Mouse (Mus musculus) spleen, adult 2 months (tissue): ENCODE measurements at regions not wholly inside any gene's neighbourhood (a gene's known extent, or its start where the extent isn't known, plus 50 kb on each side); places are given as distances from the start of the nearest gene placed in this dataset.

ENCODE experiments used
- DNase-seq, 2 experiments: peaks; one replicate each; pipeline versions ENCODE4 v3.0.0 to v3.0.0-alpha.2; 2012 to 2021; ENCODE audit warnings: low spot score in 2 of 2, low read depth in 1 of 2
- H3K27ac ChIP-seq: fragments of 200-500 bp; 2 replicates; pipeline ENCODE4 v1.5.1; 2012; ENCODE audit warnings: low read length, inconsistent platforms; ENCODE audit not compliant: insufficient read depth
- H3K27me3 ChIP-seq: fragments of 200-500 bp; 2 replicates; pipeline ENCODE4 v1.6.1; 2012; ENCODE audit warnings: mild to moderate bottlenecking, moderate library complexity, low read length, inconsistent platforms; ENCODE audit not compliant: control insufficient read depth, insufficient read depth
- H3K36me3 ChIP-seq: fragments of 200-500 bp; 2 replicates; pipeline ENCODE4 v1.6.1; 2012; ENCODE audit warnings: mild to moderate bottlenecking, low read length, inconsistent platforms; ENCODE audit not compliant: control insufficient read depth, insufficient read depth
- H3K4me1 ChIP-seq: fragments of 200-500 bp; 2 replicates; pipeline ENCODE4 v1.6.1; 2011; ENCODE audit warnings: inconsistent platforms; ENCODE audit not compliant: control insufficient read depth, insufficient read depth, insufficient read length
- H3K4me3 ChIP-seq: fragments of 200-500 bp; 2 replicates; pipeline ENCODE4 v1.5.1; 2011; ENCODE audit warnings: mild to moderate bottlenecking, inconsistent platforms; ENCODE audit not compliant: insufficient read depth, insufficient read length; ENCODE audit errors: extremely low read depth
- CTCF ChIP-seq: fragments of 200-500 bp; IDR thresholded peaks from 2 replicates; pipeline ENCODE4 v1.5.1; 2011; ENCODE audit warnings: mild to moderate bottlenecking, inconsistent platforms; ENCODE audit not compliant: insufficient read depth, insufficient read length, insufficient replicate concordance; ENCODE audit errors: extremely low read depth
- POLR2A ChIP-seq: fragments of 200-500 bp; IDR thresholded peaks from 2 replicates; pipeline ENCODE4 v1.6.1; 2011; ENCODE audit warnings: low read depth, low read length, inconsistent platforms
- WGBS: fragments of 180-500 bp; shearing (Covaris S2); methylation state at CpG from one replicate; pipeline ENCODE4 v1.1.7; 2018; 5-methylcytosine and 5-hydroxymethylcytosine counted together

DNA sequence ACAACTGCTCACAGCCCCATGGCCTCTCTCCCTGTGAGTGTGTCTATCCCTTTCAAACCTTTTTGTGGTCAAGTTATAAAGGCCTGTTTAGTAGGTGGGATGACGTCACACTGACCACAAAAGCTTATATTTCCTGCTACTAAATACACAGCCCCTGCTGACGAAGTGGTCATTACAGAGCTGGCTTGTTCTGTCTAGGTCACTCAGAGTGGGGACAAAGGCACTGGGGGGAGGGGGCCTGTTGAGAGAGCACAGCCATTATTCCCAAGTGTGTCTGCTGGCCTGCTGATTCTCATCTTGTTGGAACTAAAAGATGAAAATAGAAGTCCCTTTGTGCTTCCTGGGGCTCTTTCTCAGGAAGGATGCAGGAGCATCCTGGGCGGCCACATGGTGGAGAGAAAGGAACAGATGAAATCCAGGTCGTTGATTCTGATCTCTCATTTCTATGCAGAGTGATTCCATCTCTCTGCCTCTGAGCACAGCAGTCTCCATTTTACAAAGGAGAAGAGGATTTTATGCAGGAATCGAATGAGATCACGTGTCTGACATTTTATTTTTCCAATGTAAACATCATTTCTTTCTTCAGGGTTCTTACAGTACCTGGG is 255.2 kb upstream of the Tnp1 start:
- Histone ChIP-seq H3K36me3 (no peaks in the 10 kb centered on the region), H3K27me3 (no peaks in the 10 kb centered on the region), H3K4me3 (no peak overlapping the region), H3K27ac (no peak overlapping the region), H3K4me1 (no peaks in the 10 kb centered on the region)
- TF ChIP-seq POLR2A (no peak), CTCF (no peak)
- DNase-seq: no peak
- WGBS: 65% methylated on average over 6 of the region's 6 CpGs

DNA sequence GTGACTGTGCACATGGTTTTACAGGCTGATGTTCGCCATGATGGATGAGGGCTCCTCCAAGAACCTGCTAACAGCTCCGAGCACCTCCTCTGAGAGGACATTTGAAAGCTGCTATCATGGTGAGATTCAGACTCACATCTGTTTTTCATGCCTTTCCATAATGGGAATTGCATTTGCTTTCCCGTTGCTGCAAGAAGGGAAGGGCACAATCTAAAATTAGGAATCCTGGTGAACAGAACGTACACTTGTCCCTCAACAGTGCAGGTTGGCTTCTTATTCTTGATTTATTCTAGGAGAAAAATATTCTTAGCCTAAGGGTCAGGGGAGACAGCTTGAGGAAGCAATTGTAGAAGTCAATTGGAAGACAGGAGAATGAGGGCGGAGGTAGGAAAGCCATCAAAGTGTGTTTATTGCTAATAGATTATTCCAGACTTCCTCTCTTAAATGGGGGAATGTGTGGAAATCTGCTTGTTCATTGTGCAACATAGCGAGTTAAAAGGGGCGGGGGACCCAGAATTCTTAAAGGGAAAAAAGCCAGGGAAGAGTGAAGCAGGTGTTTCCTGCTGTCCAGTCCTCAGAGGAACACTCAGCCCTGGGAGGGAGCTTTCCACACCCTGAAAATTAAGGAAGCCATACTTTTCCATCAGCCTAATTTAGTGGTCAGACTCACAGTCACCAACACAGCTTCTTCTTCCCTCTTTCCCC is 253.5 kb upstream of the Tnp1 start:
- Histone ChIP-seq H3K4me3 (no peak overlapping the region), H3K27ac (no peak overlapping the region), H3K36me3 (no peaks in the 10 kb centered on the region), H3K27me3 (no peaks in the 10 kb centered on the region), H3K4me1 (no peaks in the 10 kb centered on the region)
- WGBS: 68% methylated on average over 7 of the region's 7 CpGs
- TF ChIP-seq CTCF: no peak
- TF ChIP-seq POLR2A: no peak
- DNase-seq: no peak

DNA sequence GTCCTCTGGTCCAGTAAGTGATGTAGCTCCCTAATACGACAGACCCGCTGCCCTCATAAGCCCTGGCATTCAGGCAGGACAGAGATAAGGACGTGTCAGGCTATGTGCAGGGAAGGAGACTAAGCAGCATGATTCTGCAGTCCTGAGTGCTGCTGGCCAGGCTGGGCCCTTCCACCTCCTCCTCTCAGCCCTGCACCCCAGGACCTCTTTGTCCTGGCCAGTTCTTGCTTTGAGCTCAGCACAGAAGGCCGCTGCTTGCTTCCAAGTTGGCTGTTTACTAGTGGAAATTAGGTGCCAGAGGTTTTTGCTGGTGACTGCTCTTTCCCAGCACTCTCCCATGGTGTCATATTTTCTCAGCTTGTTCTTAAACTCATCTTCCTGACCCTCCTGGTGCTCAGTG is 249.3 kb upstream of the Tnp1 start:
- Histone ChIP-seq H3K4me3 (no peak overlapping the region), H3K4me1 (no peaks in the 10 kb centered on the region)
- 75% methylated on average over 4 of the region's 4 CpGs for whole genome bisulfite sequencing

DNA sequence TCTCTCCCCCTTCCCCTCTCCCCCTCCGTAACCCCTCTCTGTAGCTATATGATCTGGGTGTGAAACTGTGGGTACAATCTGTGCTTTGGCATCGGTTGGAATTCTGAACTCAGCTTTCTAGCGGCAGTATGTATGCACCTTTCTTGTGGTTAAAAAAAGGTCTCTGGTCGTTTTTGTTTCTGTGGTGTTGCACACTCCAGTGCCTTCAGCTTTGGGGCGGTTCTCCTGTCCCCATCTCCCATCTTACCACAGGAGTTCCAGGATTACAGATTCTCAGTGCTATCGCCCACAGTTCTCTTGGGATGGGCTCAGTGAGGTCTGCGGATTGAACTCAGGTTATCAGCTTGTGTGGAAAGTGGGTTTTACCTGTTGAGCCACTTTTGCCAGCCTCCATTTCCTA is 248.5 kb upstream of the Tnp1 start:
- Histone ChIP-seq H3K4me1 (no peaks in the 10 kb centered on the region), H3K27ac (no peak overlapping the region), H3K27me3 (no peaks in the 10 kb centered on the region), H3K4me3 (no peak overlapping the region), H3K36me3 (no peaks in the 10 kb centered on the region)
- TF ChIP-seq CTCF (no peak), POLR2A (no peak)
- 82% methylated on average over 7 of the region's 7 CpGs for WGBS
- DNase-seq: no peak

More for the DNA sequence above, 249.3 kb upstream of the Tnp1 start:
- Histone ChIP-seq H3K36me3 (no peaks in the 10 kb centered on the region), H3K27ac (no peak overlapping the region), H3K27me3 (no peaks in the 10 kb centered on the region)
- TF ChIP-seq CTCF: no peak
- no peak for TF ChIP-seq POLR2A
- no peak for DNase-seq

DNA sequence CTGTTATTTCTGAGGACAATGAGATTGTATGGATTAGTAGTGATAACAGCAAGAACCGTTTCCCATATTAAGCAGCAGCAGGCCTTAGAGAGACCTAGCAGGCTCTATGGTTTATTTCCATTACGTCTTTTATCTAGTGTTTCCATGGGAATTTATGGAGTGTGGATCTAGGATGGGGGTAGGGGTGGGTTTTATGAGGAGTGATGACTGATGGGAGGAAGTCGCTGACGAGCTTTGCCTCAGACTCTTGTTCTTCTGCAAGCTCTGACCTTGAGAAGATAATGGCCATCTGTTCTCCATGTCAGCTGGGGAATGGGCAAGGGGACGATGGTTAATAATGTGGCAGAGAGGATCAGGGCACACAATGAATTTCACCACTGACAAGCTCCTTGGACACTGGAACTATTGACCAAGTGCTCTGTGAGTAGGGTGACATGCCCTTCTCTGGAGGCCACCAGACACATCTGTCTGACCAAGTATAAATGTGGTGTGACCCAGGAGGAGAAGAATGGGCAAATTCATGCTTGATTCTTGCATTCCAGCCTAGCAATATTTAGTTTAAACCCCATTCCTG is 243.9 kb upstream of the Tnp1 start:
- Histone ChIP-seq H3K27ac (no peak overlapping the region), H3K4me1 (no peaks in the 10 kb centered on the region), H3K4me3 (no peak overlapping the region), H3K27me3 (no peaks in the 10 kb centered on the region), H3K36me3 (no peaks in the 10 kb centered on the region)
- DNase-seq: no peak
- 75% methylated on average over 5 of the region's 5 CpGs for WGBS
- TF ChIP-seq CTCF: no peak
- TF ChIP-seq POLR2A: no peak

DNA sequence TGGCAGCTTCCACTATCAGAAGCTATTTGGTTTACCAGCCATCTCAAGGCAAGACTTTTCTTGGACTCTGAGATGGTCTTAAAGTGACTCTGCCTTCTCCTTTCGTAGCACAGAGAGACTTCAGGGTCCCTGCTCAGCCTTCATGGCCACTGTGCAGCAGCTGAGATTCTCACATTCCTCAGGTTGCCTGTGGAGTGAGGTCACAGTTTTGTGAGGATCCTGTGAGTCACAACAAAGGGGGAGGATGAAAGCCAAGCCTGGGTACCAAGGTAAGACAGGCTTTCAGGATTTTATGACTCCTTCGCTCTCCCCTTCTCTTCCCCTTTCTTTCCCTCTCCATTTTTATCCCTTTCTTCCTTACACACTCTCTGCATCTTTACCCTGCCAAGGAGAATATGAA is 241.6 kb upstream of the Tnp1 start:
- H3K36me3 ChIP-seq: no peaks in the 10 kb centered on the region
- no peaks in the 10 kb centered on the region for H3K27me3 ChIP-seq
- TF ChIP-seq CTCF (no peak), POLR2A (no peak)
- WGBS: 89% methylated on average over 2 of the region's 2 CpGs
- H3K4me3 ChIP-seq: no peak overlapping the region
- H3K4me1 ChIP-seq: no peaks in the 10 kb centered on the region
- no peak overlapping the region for H3K27ac ChIP-seq
- no peak for DNase-seq

DNA sequence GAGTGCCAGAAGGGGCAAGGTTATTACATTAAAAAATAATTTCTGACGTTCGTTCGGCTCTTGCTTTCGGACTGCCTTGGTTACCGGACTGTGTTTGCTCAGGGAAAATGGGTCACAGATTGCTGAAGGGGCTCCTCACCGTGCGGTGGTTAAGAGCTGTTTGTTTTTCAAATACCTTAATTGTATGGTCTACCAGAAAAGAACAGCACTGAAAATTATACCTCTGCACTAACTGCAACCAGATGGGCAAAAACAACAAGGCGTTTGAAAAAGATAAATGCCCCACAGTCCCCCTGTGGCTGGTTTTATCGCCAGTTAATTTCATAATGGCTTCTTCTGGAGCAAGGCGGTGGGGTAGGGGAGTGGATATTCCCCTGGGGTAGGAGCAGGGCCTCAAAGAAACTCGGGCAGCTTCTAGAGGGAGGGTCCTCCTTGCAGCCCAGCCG is 236.2 kb upstream of the Tnp1 start:
- no peak for DNase-seq
- 82% methylated on average over 12 of the region's 12 CpGs for WGBS

More for the DNA sequence above, 236.2 kb upstream of the Tnp1 start:
- no peaks in the 10 kb centered on the region for H3K27me3 ChIP-seq
- H3K27ac ChIP-seq: no peak overlapping the region
- TF ChIP-seq CTCF (no peak), POLR2A (no peak)
- no peaks in the 10 kb centered on the region for H3K4me1 ChIP-seq
- no peak overlapping the region for H3K4me3 ChIP-seq
- no peaks in the 10 kb centered on the region for H3K36me3 ChIP-seq
